Mouse (Mus musculus): ENCODE results near the gene Elmo1.

DNA sequence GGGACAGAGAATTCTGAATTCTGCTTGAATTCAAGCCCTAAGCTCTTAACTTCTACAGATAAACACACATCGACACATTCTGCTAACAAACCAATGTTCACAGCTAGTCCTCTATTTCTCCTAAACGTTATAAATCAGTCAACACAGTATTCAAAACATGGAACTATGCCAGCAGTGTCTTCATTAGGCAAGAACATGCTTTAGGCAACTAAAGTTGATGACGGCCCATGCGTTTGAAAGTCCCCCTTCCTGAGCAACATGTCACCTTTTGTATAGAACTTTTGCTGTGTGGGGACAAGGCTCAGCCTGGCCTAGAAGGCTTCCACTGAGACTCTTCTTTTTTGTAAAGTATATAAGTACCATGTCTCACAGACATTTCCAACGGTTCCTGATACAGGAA, 44.6 kb upstream of the Elmo1 start:
- TF ChIP-seq TAL1 (IDR thresholded peaks at IDR 0.05; ENCODE audit: low read length) = no peak
- no peak for TF ChIP-seq GATA1 (IDR thresholded peaks at IDR 0.05; ENCODE audit: low read length)
